Mouse (Mus musculus): ENCODE results near the gene Deup1. TPM values are rescaled to one million over a fixed set of nuclear protein-coding genes. Genes with fewer than 3 reads are reported as not detected.
A peak's percentile ranks its signal among the peaks of the same experiment; 100 is the strongest.

The Deup1 gene
- 0.31 and 0.62 TPM in 2 replicates for polyA plus RNA-seq (2015; fragmentation: Nextera tagmentation; extraction: Ambion mirVana)

GRCm38 (mm10) chr9:15627785-15628287 is at the start of gene Deup1:
Deup1 (minus strand) TSS chr9:15627933.
- no peak for DNase-seq (ENCODE audit: low spot score)

GRCm38 (mm10) chr9:15672251-15672650 is 44.5 kb upstream of the Deup1 start:
- no peak for DNase-seq (ENCODE audit: low spot score)

- DNase-seq (ENCODE audit: low spot score): no peak
These were observed 42.3 kb upstream of the Deup1 start for GRCm38 (mm10) chr9:15670002-15670527.

- no peak for DNase-seq (ENCODE audit: low spot score)
These were observed 41.7 kb upstream of the Deup1 start for GRCm38 (mm10) chr9:15669452-15669851.

- DNase-seq (ENCODE audit: low spot score): no peak
These were observed 36.9 kb upstream of the Deup1 start for GRCm38 (mm10) chr9:15664606-15665005.

- DNase-seq (ENCODE audit: low spot score): no peak
These were observed 31.3 kb upstream of the Deup1 start for GRCm38 (mm10) chr9:15659069-15659468.

GRCm38 (mm10) chr9:15658236-15658785 is 30.6 kb upstream of the Deup1 start:
- DNase-seq (ENCODE audit: low spot score): no peak

GRCm38 (mm10) chr9:15653036-15653435 is 25.3 kb upstream of the Deup1 start:
- DNase-seq (ENCODE audit: low spot score): no peak

GRCm38 (mm10) chr9:15649977-15650376 is 22.2 kb upstream of the Deup1 start:
- DNase-seq (ENCODE audit: low spot score): no peak

GRCm38 (mm10) chr9:15627384-15627783 is 349 bp downstream of the Deup1 start:
- no peak for DNase-seq (ENCODE audit: low spot score)

- DNase-seq (ENCODE audit: low spot score): no peak
These were observed 3.0 kb downstream of the Deup1 start for GRCm38 (mm10) chr9:15624739-15625138.

GRCm38 (mm10) chr9:15619767-15620166 is 8.0 kb downstream of the Deup1 start:
- DNase-seq (ENCODE audit: low spot score): no peak

GRCm38 (mm10) chr9:15619020-15619590 is 8.6 kb downstream of the Deup1 start:
- DNase-seq (ENCODE audit: low spot score): no peak

- DNase-seq (ENCODE audit: low spot score): no peak
These were observed 10.7 kb downstream of the Deup1 start for GRCm38 (mm10) chr9:15617061-15617460.

- DNase-seq (ENCODE audit: low spot score): no peak
These were observed 11.3 kb downstream of the Deup1 start for GRCm38 (mm10) chr9:15616471-15616870.

GRCm38 (mm10) chr9:15609280-15609930 is 18.3 kb downstream of the Deup1 start:
- peak; percentile 16 for DNase-seq (ENCODE audit: low spot score)

GRCm38 (mm10) chr9:15607601-15608000 is 20.1 kb downstream of the Deup1 start:
- no peak for DNase-seq (ENCODE audit: low spot score)

GRCm38 (mm10) chr9:15603156-15603555 is 24.6 kb downstream of the Deup1 start:
- no peak for DNase-seq (ENCODE audit: low spot score)

GRCm38 (mm10) chr9:15600859-15601540 is 26.7 kb downstream of the Deup1 start:
- DNase-seq (ENCODE audit: low spot score): no peak

- no peak for DNase-seq (ENCODE audit: low spot score)
These were observed 27.4 kb downstream of the Deup1 start for GRCm38 (mm10) chr9:15600156-15600858.

GRCm38 (mm10) chr9:15596598-15596997 is 31.1 kb downstream of the Deup1 start:
- no peak for DNase-seq (ENCODE audit: low spot score)

All from thymus, postnatal 0 days (tissue).